Mouse (Mus musculus): ENCODE measurements at regions not wholly inside any gene's neighbourhood (a gene's known extent, or its start where the extent isn't known, plus 50 kb on each side); places are given as distances from the start of the nearest gene placed in this dataset.

DNA sequence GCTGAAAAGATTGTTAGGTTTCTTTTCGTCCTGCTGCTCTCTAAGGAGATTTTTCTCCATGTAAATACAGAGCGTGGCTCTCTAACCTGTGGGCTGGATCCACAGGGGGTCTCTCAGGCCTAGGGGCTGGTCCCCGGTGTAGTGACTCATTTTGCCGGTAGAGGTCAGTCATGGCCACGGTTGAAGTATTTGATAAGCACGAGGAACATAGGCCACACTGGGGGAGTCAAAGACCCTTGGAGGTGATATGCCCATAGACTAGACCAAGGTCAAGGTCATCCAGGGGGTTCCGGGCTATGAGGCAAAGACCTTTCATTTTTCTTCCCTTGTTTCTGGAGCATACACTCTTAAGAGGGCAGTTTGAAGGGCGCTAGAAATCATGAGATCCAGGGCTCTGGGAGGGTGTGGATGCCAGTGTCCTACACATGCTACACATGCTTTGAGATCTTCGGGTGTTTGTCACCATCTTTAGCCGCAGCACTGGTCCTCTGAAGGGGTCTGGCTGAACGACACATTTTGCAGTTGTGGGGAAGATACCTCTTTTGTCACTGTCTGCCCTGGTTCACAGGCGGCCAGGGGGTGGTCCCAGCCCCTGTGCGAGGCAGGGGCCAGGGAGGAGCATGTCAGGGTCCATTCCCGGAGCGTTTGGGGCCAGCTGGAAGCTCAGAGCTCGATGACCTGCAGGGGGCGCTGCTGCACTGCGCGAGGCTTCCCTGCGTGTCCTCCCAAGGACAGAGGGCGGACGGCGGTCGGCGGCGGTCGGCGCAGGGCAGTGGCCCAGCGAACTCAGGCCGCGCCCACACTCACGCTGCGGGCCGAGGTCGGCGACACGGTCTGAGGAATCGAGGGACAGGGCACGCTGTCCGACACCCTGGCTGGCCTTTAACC, 72.8 kb downstream of the Dmrta2 start:
- DNase-seq (ENCODE audit: low read depth in 3 of 3, low spot score in 3 of 3): peak; percentile 24 to 40 (median 31)
- H3K9me3 ChIP-seq (ENCODE audit: control insufficient read depth, low read length): no peaks in the 10 kb centered on the region
- ATAC-seq (ENCODE audit: insufficient read depth): peak; percentile 52
- H3K4me3 ChIP-seq (ENCODE audit: insufficient read depth in 1 of 2, low read depth in 2 of 2, low read length in 2 of 2): peak overlapping the region; percentile 8 to 31; a peak in 2 of 4 replicates
- H3K4me1 ChIP-seq (replicated peaks; ENCODE audit: control insufficient read depth in 2 of 2, insufficient read depth in 2 of 2, low read length in 1 of 2): no peaks in the 10 kb centered on the region
- no peaks in the 10 kb centered on the region for H3K36me3 ChIP-seq (replicated peaks; ENCODE audit: control insufficient read depth, insufficient read depth, low read depth)
- no peak overlapping the region for H3K9ac ChIP-seq (replicated peaks)
- no peaks in the 10 kb centered on the region; the same call in 1 of the 2 replicates for H3K27me3 ChIP-seq (ENCODE audit: control insufficient read depth, insufficient read depth, low read length)
- peak overlapping the region; percentile 23 for H3K4me2 ChIP-seq (ENCODE audit: low read depth)
- peak; percentile 89 for TF ChIP-seq CTCF (IDR thresholded peaks at IDR 0.05; ENCODE audit: low read depth)
- TF ChIP-seq EP300 (IDR thresholded peaks at IDR 0.05; ENCODE audit: low read depth): no peak
- 4% methylated on average over 40 of the region's 40 CpGs for WGBS (ENCODE audit: insufficient replicate concordance)
- H3K27ac ChIP-seq: no peak overlapping the region

DNA sequence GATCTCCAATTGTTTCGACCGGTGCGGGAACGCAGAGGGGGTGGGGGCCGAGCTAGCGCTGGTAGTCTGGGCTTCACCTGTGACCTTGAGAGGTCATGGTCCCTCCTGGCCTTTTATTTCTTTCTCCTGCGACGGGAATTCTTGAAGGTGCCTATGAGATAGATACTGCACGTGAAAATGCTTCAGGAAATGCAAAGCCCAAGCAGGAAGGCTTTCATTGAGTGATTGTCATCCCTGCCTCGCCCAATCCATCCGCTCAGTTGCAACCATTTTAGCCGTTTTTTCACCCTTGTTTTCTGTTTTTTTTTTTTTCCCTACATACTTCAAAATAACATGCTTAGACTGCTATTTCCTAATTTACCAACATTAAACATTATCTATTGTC, 73.4 kb downstream of the Dmrta2 start:
- H3K36me3 ChIP-seq (replicated peaks; ENCODE audit: control insufficient read depth, insufficient read depth, low read depth): no peaks in the 10 kb centered on the region
- ATAC-seq (ENCODE audit: insufficient read depth) (no peak), DNase-seq (ENCODE audit: low read depth in 3 of 3, low spot score in 3 of 3) (no peak)
- TF ChIP-seq CTCF (IDR thresholded peaks at IDR 0.05; ENCODE audit: low read depth) (no peak), EP300 (IDR thresholded peaks at IDR 0.05; ENCODE audit: low read depth) (no peak)
- H3K4me1 ChIP-seq (replicated peaks; ENCODE audit: control insufficient read depth in 2 of 2, insufficient read depth in 2 of 2, low read length in 1 of 2): no peaks in the 10 kb centered on the region
- H3K27ac ChIP-seq: no peak overlapping the region
- H3K27me3 ChIP-seq (ENCODE audit: control insufficient read depth, insufficient read depth, low read length): no peaks in the 10 kb centered on the region; the same call in 1 of the 2 replicates
- peak overlapping the region; percentile 23 for H3K4me2 ChIP-seq (ENCODE audit: low read depth)
- H3K4me3 ChIP-seq (ENCODE audit: insufficient read depth in 1 of 2, low read depth in 2 of 2, low read length in 2 of 2): peak overlapping the region; percentile 8 to 31; a peak in 2 of 4 replicates
- WGBS (ENCODE audit: insufficient replicate concordance): 13% methylated on average over 12 of the region's 12 CpGs
- no peaks in the 10 kb centered on the region for H3K9me3 ChIP-seq (ENCODE audit: control insufficient read depth, low read length)
- H3K9ac ChIP-seq (replicated peaks): no peak overlapping the region

DNA sequence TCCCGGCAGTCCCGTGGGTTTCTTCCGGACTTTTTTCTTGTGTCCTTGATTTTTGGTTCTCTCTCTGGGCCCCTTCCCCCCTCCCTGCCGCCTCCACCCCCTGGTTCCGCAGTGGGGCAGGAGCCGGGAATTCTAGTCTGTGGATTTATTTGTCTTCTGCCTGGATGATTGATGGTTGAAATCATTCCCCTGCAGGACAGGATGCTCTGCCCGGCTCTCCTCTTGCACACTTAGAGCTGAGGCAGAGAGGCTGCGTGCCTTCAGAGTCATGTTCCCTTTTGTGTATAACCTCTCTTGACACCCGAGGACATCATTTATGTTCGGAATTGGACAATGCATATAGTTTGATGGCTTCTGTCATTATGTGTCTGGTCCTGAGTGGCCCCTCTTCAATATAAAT, 74.0 kb downstream of the Dmrta2 start:
- H3K27me3 ChIP-seq (ENCODE audit: control insufficient read depth, insufficient read depth, low read length): no peaks in the 10 kb centered on the region; the same call in 1 of the 2 replicates
- H3K4me1 ChIP-seq (replicated peaks; ENCODE audit: control insufficient read depth in 2 of 2, insufficient read depth in 2 of 2, low read length in 1 of 2): no peaks in the 10 kb centered on the region
- TF ChIP-seq CTCF (IDR thresholded peaks at IDR 0.05; ENCODE audit: low read depth) (no peak), EP300 (IDR thresholded peaks at IDR 0.05; ENCODE audit: low read depth) (no peak)
- H3K9me3 ChIP-seq (ENCODE audit: control insufficient read depth, low read length): no peaks in the 10 kb centered on the region
- H3K4me2 ChIP-seq (ENCODE audit: low read depth): no peak overlapping the region
- no peak overlapping the region for H3K9ac ChIP-seq (replicated peaks)
- no peak overlapping the region for H3K4me3 ChIP-seq (ENCODE audit: insufficient read depth in 1 of 2, low read depth in 2 of 2, low read length in 2 of 2)
- H3K36me3 ChIP-seq (replicated peaks; ENCODE audit: control insufficient read depth, insufficient read depth, low read depth): no peaks in the 10 kb centered on the region
- 44% methylated on average over 10 of the region's 10 CpGs for WGBS (ENCODE audit: insufficient replicate concordance)
- no peak for ATAC-seq (ENCODE audit: insufficient read depth)
- no peak overlapping the region for H3K27ac ChIP-seq
- no peak for DNase-seq (ENCODE audit: low read depth in 3 of 3, low spot score in 3 of 3)

DNA sequence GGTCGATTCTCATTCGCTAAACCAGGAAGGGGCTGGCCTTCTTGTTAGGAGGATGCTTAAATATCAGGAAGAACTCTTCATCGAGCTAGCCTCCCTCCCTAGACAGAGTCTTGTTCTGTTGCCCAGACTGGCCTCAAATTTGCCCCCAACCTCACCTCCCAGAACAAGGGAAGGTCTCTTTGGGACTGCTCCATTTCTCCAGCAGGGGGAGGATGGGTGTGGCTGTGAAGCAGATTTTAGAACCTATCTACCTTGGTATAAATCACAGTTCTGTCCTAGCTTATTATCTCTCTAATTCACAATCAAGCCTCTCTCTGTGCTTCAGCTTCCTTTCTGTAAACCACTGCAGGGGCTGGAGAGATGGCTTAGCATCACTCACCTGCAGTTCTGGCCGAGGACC, 75.1 kb downstream of the Dmrta2 start:
- Histone ChIP-seq H3K27me3 (ENCODE audit: control insufficient read depth, insufficient read depth, low read length) (no peaks in the 10 kb centered on the region; the same call in 1 of the 2 replicates), H3K4me2 (ENCODE audit: low read depth) (no peak overlapping the region), H3K4me1 (replicated peaks; ENCODE audit: control insufficient read depth in 2 of 2, insufficient read depth in 2 of 2, low read length in 1 of 2) (no peaks in the 10 kb centered on the region), H3K9me3 (ENCODE audit: control insufficient read depth, low read length) (no peaks in the 10 kb centered on the region), H3K4me3 (ENCODE audit: insufficient read depth in 1 of 2, low read depth in 2 of 2, low read length in 2 of 2) (no peak overlapping the region), H3K9ac (replicated peaks) (no peak overlapping the region), H3K27ac (no peak overlapping the region), H3K36me3 (replicated peaks; ENCODE audit: control insufficient read depth, insufficient read depth, low read depth) (no peaks in the 10 kb centered on the region)
- TF ChIP-seq EP300 (IDR thresholded peaks at IDR 0.05; ENCODE audit: low read depth) (no peak), CTCF (IDR thresholded peaks at IDR 0.05; ENCODE audit: low read depth) (peak; percentile 30; the same call in 1 of the 2 replicates)
- ATAC-seq (ENCODE audit: insufficient read depth) (no peak), DNase-seq (ENCODE audit: low read depth in 3 of 3, low spot score in 3 of 3) (no peak)
- WGBS (ENCODE audit: insufficient replicate concordance): 61% methylated on average over 4 of the region's 4 CpGs

DNA sequence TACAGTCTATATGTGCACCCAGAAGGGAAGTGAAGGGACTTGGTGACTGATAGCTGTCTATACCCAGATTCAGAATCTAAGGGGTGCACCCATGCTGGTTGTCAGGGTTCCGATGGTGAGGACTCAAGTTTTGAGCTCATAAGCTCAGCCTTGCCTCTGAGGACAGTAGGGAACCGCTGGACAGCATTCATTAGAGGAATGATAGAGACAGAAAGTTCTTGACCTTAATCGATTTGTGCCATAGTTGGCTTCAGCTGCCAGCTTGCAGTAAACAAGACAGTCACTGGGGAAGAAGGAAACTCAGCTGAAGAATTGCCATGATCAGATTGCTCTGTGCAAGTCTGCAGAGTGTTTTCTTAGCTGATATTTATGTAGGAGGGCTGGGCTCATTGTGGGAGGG, 96.0 kb downstream of the Dmrta2 start:
- TF ChIP-seq EP300 (IDR thresholded peaks at IDR 0.05; ENCODE audit: low read depth) (no peak), CTCF (IDR thresholded peaks at IDR 0.05; ENCODE audit: low read depth) (no peak)
- WGBS (ENCODE audit: insufficient replicate concordance): 43% methylated on average over 3 of the region's 3 CpGs
- H3K27me3 ChIP-seq (ENCODE audit: control insufficient read depth, insufficient read depth, low read length): no peaks in the 10 kb centered on the region
- H3K4me2 ChIP-seq (ENCODE audit: low read depth): no peak overlapping the region
- no peak overlapping the region for H3K4me3 ChIP-seq (ENCODE audit: insufficient read depth in 1 of 2, low read depth in 2 of 2, low read length in 2 of 2)
- no peaks in the 10 kb centered on the region for H3K9me3 ChIP-seq (ENCODE audit: control insufficient read depth, low read length)
- no peak overlapping the region for H3K9ac ChIP-seq (replicated peaks)
- no peaks in the 10 kb centered on the region for H3K36me3 ChIP-seq (replicated peaks; ENCODE audit: control insufficient read depth, insufficient read depth, low read depth)
- DNase-seq (ENCODE audit: low read depth in 3 of 3, low spot score in 3 of 3) (no peak), ATAC-seq (ENCODE audit: insufficient read depth) (no peak)
- H3K4me1 ChIP-seq (replicated peaks; ENCODE audit: control insufficient read depth in 2 of 2, insufficient read depth in 2 of 2, low read length in 1 of 2): no peaks in the 10 kb centered on the region
- H3K27ac ChIP-seq: no peak overlapping the region
